Mouse (Mus musculus): ENCODE measurements around the gene Hsd17b12. TPM values are rescaled to one million over a fixed set of nuclear protein-coding genes. Genes with fewer than 3 reads are reported as not detected.

The Hsd17b12 gene
- polyA plus RNA-seq, 1 experiment from 2014 or later: 109 TPM

GRCm38 (mm10) chr2:94145146-94145542, 12.6 kb downstream of the Hsd17b12 start:
- no peaks in the 10 kb centered on the region for H3K36me3 ChIP-seq
- no peak overlapping the region for H3K4me3 ChIP-seq
- H3K9me3 ChIP-seq: no peaks in the 10 kb centered on the region
- no peaks in the 10 kb centered on the region for H3K27me3 ChIP-seq
- H3K27ac ChIP-seq (replicated peaks): no peak overlapping the region
- no peak for ATAC-seq (ENCODE audit: low FRiP score, low read depth)
- 69% methylated on average over 2 of the region's 2 CpGs for WGBS
- H3K9ac ChIP-seq (replicated peaks): no peak overlapping the region
- H3K4me1 ChIP-seq: no peaks in the 10 kb centered on the region
- no peak overlapping the region for H3K4me2 ChIP-seq (replicated peaks)

- no peak overlapping the region for H3K4me2 ChIP-seq (replicated peaks)
- 95% methylated on average over 7 of the region's 7 CpGs for WGBS
These were observed 13.1 kb downstream of the Hsd17b12 start for GRCm38 (mm10) chr2:94144520-94145145.

GRCm38 (mm10) chr2:94141293-94141692, 16.5 kb downstream of the Hsd17b12 start:
- H3K27ac ChIP-seq (replicated peaks): no peak overlapping the region
- H3K36me3 ChIP-seq: no peaks in the 10 kb centered on the region
- no peak overlapping the region for H3K4me3 ChIP-seq
- no peaks in the 10 kb centered on the region for H3K27me3 ChIP-seq
- H3K4me1 ChIP-seq: no peaks in the 10 kb centered on the region
- H3K4me2 ChIP-seq (replicated peaks): no peak overlapping the region
- 71% methylated on average over 3 of the region's 3 CpGs for WGBS
- no peaks in the 10 kb centered on the region for H3K9me3 ChIP-seq
- H3K9ac ChIP-seq (replicated peaks): no peak overlapping the region
- no peak for ATAC-seq (ENCODE audit: low FRiP score, low read depth)

More at GRCm38 (mm10) chr2:94144520-94145145, 13.1 kb downstream of the Hsd17b12 start:
- ATAC-seq (ENCODE audit: low FRiP score, low read depth): no peak
- H3K9me3 ChIP-seq: no peaks in the 10 kb centered on the region
- no peak overlapping the region for H3K4me3 ChIP-seq
- H3K4me1 ChIP-seq: no peaks in the 10 kb centered on the region
- H3K9ac ChIP-seq (replicated peaks): no peak overlapping the region
- H3K36me3 ChIP-seq: no peaks in the 10 kb centered on the region
- no peak overlapping the region for H3K27ac ChIP-seq (replicated peaks)
- H3K27me3 ChIP-seq: no peaks in the 10 kb centered on the region

GRCm38 (mm10) chr2:94138469-94139390, 19.0 kb downstream of the Hsd17b12 start:
- Histone ChIP-seq H3K4me1 (no peaks in the 10 kb centered on the region), H3K9me3 (no peaks in the 10 kb centered on the region), H3K27me3 (no peaks in the 10 kb centered on the region), H3K9ac (replicated peaks) (no peak overlapping the region), H3K4me3 (no peak overlapping the region), H3K27ac (replicated peaks) (no peak overlapping the region), H3K4me2 (replicated peaks) (no peak overlapping the region), H3K36me3 (no peaks in the 10 kb centered on the region)
- 87% methylated on average over 3 of the region's 3 CpGs for WGBS
- ATAC-seq (ENCODE audit: low FRiP score, low read depth): no peak

- Histone ChIP-seq H3K9me3 (no peaks in the 10 kb centered on the region), H3K27ac (replicated peaks) (no peak overlapping the region), H3K4me2 (replicated peaks) (no peak overlapping the region), H3K4me3 (no peak overlapping the region), H3K27me3 (no peaks in the 10 kb centered on the region), H3K36me3 (no peaks in the 10 kb centered on the region), H3K4me1 (no peaks in the 10 kb centered on the region), H3K9ac (replicated peaks) (no peak overlapping the region)
- 89% methylated on average over 3 of the region's 3 CpGs for WGBS
- no peak for ATAC-seq (ENCODE audit: low FRiP score, low read depth)
These were observed 20.9 kb downstream of the Hsd17b12 start for GRCm38 (mm10) chr2:94136837-94137236.

GRCm38 (mm10) chr2:94128496-94128895, 29.3 kb downstream of the Hsd17b12 start:
- 95% methylated on average over 3 of the region's 3 CpGs for WGBS
- Histone ChIP-seq H3K9ac (replicated peaks) (no peak overlapping the region), H3K27me3 (no peaks in the 10 kb centered on the region), H3K4me3 (no peak overlapping the region), H3K4me2 (replicated peaks) (no peak overlapping the region), H3K27ac (replicated peaks) (peak overlapping the region; percentile 54), H3K36me3 (no peaks in the 10 kb centered on the region), H3K9me3 (no peaks in the 10 kb centered on the region), H3K4me1 (peaks cover 16% of the 10 kb centered on the region)
- no peak for ATAC-seq (ENCODE audit: low FRiP score, low read depth)

- Histone ChIP-seq H3K4me1 (peaks cover 25% of the 10 kb centered on the region), H3K9ac (replicated peaks) (peak overlapping the region; percentile 37; the same call in 1 of the 2 replicates), H3K9me3 (no peaks in the 10 kb centered on the region), H3K27me3 (no peaks in the 10 kb centered on the region), H3K4me3 (no peak overlapping the region), H3K36me3 (no peaks in the 10 kb centered on the region), H3K4me2 (replicated peaks) (peak overlapping the region; percentile 35), H3K27ac (replicated peaks) (peak overlapping the region; percentile 86)
- WGBS: 40% methylated on average over 7 of the region's 7 CpGs
- peak; percentile 88 for ATAC-seq (ENCODE audit: low FRiP score, low read depth)
These were observed 35.4 kb downstream of the Hsd17b12 start for GRCm38 (mm10) chr2:94122182-94123041.

GRCm38 (mm10) chr2:94103758-94104157, 54.0 kb downstream of the Hsd17b12 start:
- Histone ChIP-seq H3K36me3 (0 out of 2 replicates have a peak, but pooled peaks cover 7% of the 10 kb centered on the region), H3K4me1 (peaks cover 5% of the 10 kb centered on the region; the same call in 1 of the 2 replicates), H3K4me3 (no peak overlapping the region), H3K27me3 (no peaks in the 10 kb centered on the region), H3K27ac (replicated peaks) (no peak overlapping the region), H3K9ac (replicated peaks) (no peak overlapping the region), H3K4me2 (replicated peaks) (no peak overlapping the region), H3K9me3 (no peaks in the 10 kb centered on the region)
- ATAC-seq (ENCODE audit: low FRiP score, low read depth): no peak
- 93% methylated on average over 2 of the region's 2 CpGs for WGBS

- WGBS: 95% methylated on average over 1 of the region's 1 CpGs
- Histone ChIP-seq H3K27me3 (no peaks in the 10 kb centered on the region), H3K9ac (replicated peaks) (no peak overlapping the region), H3K27ac (replicated peaks) (no peak overlapping the region), H3K4me3 (no peak overlapping the region), H3K4me2 (replicated peaks) (no peak overlapping the region), H3K36me3 (no peaks in the 10 kb centered on the region), H3K4me1 (no peaks in the 10 kb centered on the region; the same call in 1 of the 2 replicates), H3K9me3 (no peaks in the 10 kb centered on the region)
- no peak for ATAC-seq (ENCODE audit: low FRiP score, low read depth)
These were observed 67.9 kb downstream of the Hsd17b12 start for GRCm38 (mm10) chr2:94089901-94090300.

GRCm38 (mm10) chr2:94069482-94069881, 88.3 kb downstream of the Hsd17b12 start:
- Histone ChIP-seq H3K36me3 (no peaks in the 10 kb centered on the region), H3K9me3 (no peaks in the 10 kb centered on the region), H3K27ac (replicated peaks) (no peak overlapping the region), H3K27me3 (no peaks in the 10 kb centered on the region), H3K4me3 (no peak overlapping the region), H3K4me2 (replicated peaks) (no peak overlapping the region), H3K9ac (replicated peaks) (no peak overlapping the region), H3K4me1 (no peaks in the 10 kb centered on the region)
- no peak for ATAC-seq (ENCODE audit: low FRiP score, low read depth)
- WGBS: 87% methylated on average over 5 of the region's 5 CpGs

GRCm38 (mm10) chr2:94066540-94067135, 91.1 kb downstream of the Hsd17b12 start:
- 93% methylated on average over 5 of the region's 5 CpGs for WGBS
- no peaks in the 10 kb centered on the region for H3K9me3 ChIP-seq
- ATAC-seq (ENCODE audit: low FRiP score, low read depth): no peak
- no peak overlapping the region for H3K4me2 ChIP-seq (replicated peaks)
- no peaks in the 10 kb centered on the region for H3K4me1 ChIP-seq
- H3K9ac ChIP-seq (replicated peaks): no peak overlapping the region
- no peak overlapping the region for H3K4me3 ChIP-seq
- H3K27me3 ChIP-seq: no peaks in the 10 kb centered on the region
- no peak overlapping the region for H3K27ac ChIP-seq (replicated peaks)
- no peaks in the 10 kb centered on the region for H3K36me3 ChIP-seq

Data from midbrain, embryonic 12.5 days (tissue).